Mouse (Mus musculus) left cerebral cortex, adult 8-10 months (tissue): ENCODE results near the gene Gm10518. TPM values are rescaled to one million over a fixed set of nuclear protein-coding genes. Genes with fewer than 3 reads are reported as not detected.
A peak's percentile ranks its signal among the peaks of the same experiment; 100 is the strongest.
"Not testable (repeated sequence)": the region's sequence is repeated elsewhere in the genome, so short reads cannot be mapped to it uniquely, and the experiment has no call there.

Experiments used
- DNase-seq, 2 experiments: peaks; one replicate each; pipeline ENCODE4 v3.0.0; 2022; ENCODE audit warnings: low spot score in 2 of 2
- total RNA-seq, 4 experiments: library from RNA; stranded (reverse); gene quantifications; 2 replicates each; pipeline ENCODE4 v1.2.4; 2022

The Gm10518 gene
- total RNA-seq, result not detected

GRCm38 (mm10) chr1:179802610-179803512 is at the start of gene Gm10518:
Gm10518 (plus strand) TSS chr1:179803376.
- DNase-seq, result peak; percentile 45 to 51

DNA sequence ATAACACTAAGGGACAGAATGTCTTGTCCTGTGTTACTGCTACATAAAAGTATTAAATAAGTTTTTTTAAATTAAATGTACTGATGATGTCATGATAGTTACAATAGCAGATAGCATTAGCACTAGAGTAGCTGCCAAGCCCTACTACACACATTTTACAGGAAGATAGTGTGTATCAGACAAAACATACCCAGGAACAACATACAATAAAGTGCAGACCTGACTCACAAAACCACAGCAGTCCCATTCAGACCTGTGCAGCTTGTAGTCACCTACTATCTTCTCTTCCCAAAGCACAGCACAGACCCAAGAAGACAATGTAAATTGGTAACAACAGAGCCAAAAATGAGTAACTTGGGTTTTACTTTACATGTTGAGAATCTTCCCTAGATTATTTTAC is 46.7 kb upstream of the Gm10518 start:
- no peak for DNase-seq

- DNase-seq, result no peak
These were observed 43.1 kb upstream of the Gm10518 start for GRCm38 (mm10) chr1:179760086-179760485.

GRCm38 (mm10) chr1:179760553-179760952 is 42.6 kb upstream of the Gm10518 start:
- no peak for DNase-seq

GRCm38 (mm10) chr1:179776831-179777230 is 26.3 kb upstream of the Gm10518 start:
- no peak for DNase-seq

DNA sequence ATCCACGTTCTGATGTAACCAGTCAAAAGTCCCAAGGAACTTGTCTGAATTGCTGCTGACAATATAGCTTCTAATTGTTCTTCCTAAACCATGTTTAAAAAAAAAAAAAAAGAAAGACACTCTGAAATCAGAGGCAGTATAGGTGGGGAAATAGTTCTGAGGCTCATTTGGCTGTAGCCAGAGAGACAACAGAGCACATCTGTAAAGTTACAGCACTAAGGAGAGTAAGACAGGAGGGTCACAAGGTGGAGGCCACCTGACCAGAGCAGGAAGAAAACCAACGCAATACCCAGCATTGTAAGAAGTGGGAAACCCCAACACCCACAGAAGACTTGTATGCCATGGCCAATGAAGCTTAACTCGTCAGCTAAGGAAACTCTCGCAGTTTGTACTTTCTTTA is 19.1 kb upstream of the Gm10518 start:
- no peak for DNase-seq

GRCm38 (mm10) chr1:179785502-179785901 is 17.7 kb upstream of the Gm10518 start:
- DNase-seq, result no peak

DNA sequence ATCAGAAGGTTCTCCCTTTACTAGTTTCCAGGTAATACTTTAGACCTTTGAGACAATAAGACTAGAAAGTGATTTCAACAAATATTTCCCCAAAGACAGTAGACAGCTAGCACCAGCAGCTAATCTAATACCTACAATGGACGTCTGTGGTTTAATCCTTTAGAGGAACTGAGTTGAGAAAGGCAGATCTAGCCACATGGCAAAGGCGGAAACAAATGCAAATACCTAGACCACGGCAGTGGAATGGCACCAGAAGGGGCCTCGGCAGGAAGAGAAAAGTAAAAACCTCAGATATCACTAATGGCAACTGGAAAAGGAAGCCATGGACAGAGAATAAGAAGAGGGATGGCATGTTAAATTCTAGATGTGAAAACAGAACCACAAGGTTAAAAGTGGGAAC is 15.9 kb upstream of the Gm10518 start:
- no peak for DNase-seq

DNA sequence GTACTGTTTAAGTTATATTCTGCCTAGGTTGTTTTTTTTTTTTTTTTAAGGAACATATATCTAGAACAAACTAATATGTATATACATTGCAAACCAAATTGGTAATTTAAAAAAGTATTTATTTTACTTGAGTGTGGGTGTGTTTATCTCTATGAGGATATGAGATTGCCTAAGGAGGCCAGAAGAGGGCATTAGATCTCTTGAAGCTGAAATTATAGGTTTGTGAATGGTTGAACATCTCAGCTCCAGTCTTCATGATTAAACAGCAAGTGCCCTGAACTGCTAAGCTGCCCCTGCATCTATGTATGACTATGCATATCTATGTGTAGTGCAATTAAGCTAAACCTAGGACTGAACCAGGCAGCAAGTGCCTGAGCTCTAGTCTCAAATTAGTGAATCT is 4.4 kb upstream of the Gm10518 start:
- DNase-seq, result no peak

- peak; percentile 94 to 98 for DNase-seq
These were observed 450 bp downstream of the Gm10518 start, which contains the start of gene Ahctf1 for GRCm38 (mm10) chr1:179803513-179804139. Ahctf1 (minus strand) TSS chr1:179803680.

GRCm38 (mm10) chr1:179804140-179804881 is 1.1 kb downstream of the Gm10518 start:
- DNase-seq, result peak in 1 of 2 experiments; percentile 33

GRCm38 (mm10) chr1:179805751-179806150 is 2.6 kb downstream of the Gm10518 start:
- no peak for DNase-seq

- DNase-seq, result no peak
These were observed 4.3 kb downstream of the Gm10518 start for GRCm38 (mm10) chr1:179807468-179807867.

- DNase-seq, result no peak
These were observed 5.1 kb downstream of the Gm10518 start for GRCm38 (mm10) chr1:179808300-179808699.

DNA sequence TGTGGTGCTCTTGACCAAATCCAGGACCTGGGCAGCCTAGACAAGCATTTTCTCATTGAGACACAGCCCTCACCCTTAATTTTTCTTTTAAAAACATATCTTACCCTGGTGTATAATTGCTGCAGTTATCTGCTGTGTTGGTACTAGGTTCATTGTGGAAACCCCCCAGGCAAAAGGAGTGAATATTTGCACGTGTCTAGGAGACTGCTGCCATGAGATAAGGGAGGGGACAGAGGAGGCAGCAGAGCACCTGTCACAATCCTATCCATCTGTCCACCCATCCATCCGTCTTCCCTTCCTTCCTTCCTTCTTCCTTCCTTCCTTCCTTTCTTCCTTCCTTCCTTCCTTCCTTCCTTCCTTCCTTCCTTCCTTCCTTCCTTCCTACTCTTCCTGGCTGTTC is 10.2 kb downstream of the Gm10518 start:
- DNase-seq, result no peak

- peak in 1 of 2 experiments; percentile 71 for DNase-seq
These were observed 11.4 kb downstream of the Gm10518 start for GRCm38 (mm10) chr1:179814616-179815015.

- not testable (repeated sequence) for DNase-seq
These were observed 15.5 kb downstream of the Gm10518 start for GRCm38 (mm10) chr1:179818490-179819278.

DNA sequence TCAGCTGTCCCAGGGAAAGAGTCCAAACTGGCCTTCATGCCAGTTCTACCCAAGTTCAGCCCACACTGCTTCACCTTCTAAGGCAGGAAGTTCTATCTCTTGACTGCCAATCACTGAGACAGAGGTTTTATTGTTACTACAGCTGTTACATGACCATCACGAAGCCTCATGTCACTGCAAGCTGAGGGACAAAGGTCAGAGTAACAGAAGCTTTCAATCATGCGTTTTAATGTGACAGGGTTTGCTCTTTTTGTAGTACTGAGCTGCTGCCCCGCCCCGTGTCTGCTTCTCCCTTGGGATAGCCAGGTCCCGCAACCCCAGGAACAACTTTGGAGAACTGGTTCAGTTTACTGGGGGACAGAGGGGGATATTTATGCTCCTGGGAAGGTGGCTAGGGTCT is 21.4 kb downstream of the Gm10518 start:
- DNase-seq, result no peak

- DNase-seq, result no peak
These were observed 24.9 kb downstream of the Gm10518 start for GRCm38 (mm10) chr1:179828051-179828450.

DNA sequence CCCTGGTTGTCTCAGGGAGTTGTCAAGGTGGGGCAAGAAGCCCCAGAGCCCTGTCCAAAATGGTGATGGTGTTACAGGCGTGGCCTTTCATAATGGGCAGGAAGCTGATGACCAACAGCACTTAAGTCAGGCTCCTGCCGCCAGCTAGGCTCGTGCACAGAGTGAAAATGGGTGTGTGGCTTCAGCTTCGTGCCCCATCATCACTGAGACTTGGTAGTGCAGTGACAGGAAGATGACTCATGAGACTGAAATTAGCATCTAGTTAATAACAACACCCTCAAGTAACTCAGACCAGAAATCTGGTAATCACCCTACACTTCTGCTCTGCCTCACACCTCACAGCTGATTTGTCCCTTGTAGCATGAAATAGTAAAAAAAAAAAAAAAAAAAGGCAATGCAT is 25.7 kb downstream of the Gm10518 start:
- DNase-seq, result no peak

DNA sequence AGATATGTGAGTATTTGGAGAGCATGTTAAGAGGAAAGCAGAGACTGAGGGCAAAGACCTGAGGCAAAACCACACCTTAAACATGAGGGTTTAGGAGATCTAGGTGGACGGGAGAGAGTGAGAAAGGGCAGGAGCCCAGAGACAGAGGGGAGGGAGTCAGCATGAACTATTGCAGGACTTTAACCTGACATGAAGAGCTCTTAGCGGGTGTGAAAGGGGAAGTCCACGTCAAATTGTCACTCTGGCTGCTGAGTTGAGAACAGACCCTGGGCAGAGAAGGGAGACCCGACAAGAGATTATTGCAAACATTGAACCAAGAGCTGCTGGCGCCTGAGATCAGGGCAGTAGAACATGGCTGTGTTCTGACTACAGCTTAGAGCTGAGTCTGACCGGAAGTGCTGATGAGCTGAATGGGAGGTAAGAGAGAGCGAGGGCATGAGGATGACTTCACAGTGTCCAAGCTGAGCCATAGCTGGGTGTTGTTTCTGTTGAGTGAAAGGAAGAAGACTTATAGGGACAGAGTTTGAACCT is 29.6 kb downstream of the Gm10518 start:
- no peak for DNase-seq
